Mouse (Mus musculus) CH12.LX (cell line): ENCODE results near the gene Atp2b4. TPM values are rescaled to one million over a fixed set of nuclear protein-coding genes. Genes with fewer than 3 reads are reported as not detected.

Source experiments
- DNase-seq: peaks from one replicate; pipeline ENCODE4 v3.0.0-alpha.2; 2013; ENCODE audit errors: extremely low read depth
- H3K27ac ChIP-seq: 2 replicates; pipeline ENCODE4 v1.5.1; 2012; ENCODE audit warnings: low read depth, mild to moderate bottlenecking, control low read depth, moderate library complexity; ENCODE audit not compliant: insufficient read depth
- H3K27me3 ChIP-seq: replicated peaks from 2 replicates; pipeline ENCODE3; 2012; ENCODE audit warnings: inconsistent platforms
- H3K36me3 ChIP-seq, 2 experiments: replicated peaks in 1 of 2; 2 replicates each; pipeline versions ENCODE3 to v1.6.1; 2012; ENCODE audit warnings: inconsistent platforms in 1 of 2, low read length in 1 of 2, mild to moderate bottlenecking in 1 of 2, mixed read lengths in 1 of 2, moderate library complexity in 1 of 2; ENCODE audit not compliant: control insufficient read depth in 1 of 2, insufficient read depth in 1 of 2
- H3K4me1 ChIP-seq, 2 experiments: 2 replicates each; pipeline ENCODE4 v1.6.1; 2012; ENCODE audit warnings: inconsistent platforms in 1 of 2, moderate library complexity in 1 of 2; ENCODE audit not compliant: insufficient read depth in 2 of 2, control insufficient read depth in 1 of 2
- H3K4me2 ChIP-seq: 2 replicates; pipeline ENCODE4 v1.6.1; 2012; ENCODE audit warnings: low read depth, mild to moderate bottlenecking, control low read depth; ENCODE audit not compliant: poor library complexity, insufficient read depth, severe bottlenecking
- H3K4me3 ChIP-seq, 3 experiments: fragments of 150-350 bp in 1 of 3; sonication (generic) in 1 of 3; replicated peaks in 1 of 3; 2 replicates each; pipeline versions ENCODE3 to v1.5.1; 2011 to 2012; ENCODE audit warnings: low read depth in 2 of 3, low read length in 2 of 3, mild to moderate bottlenecking in 2 of 3, moderate library complexity in 2 of 3, control low read depth in 1 of 3, improper control_type of control experiment in 1 of 3, inconsistent platforms in 1 of 3, mixed read lengths in 1 of 3; ENCODE audit not compliant: poor library complexity in 1 of 3
- H3K79me2 ChIP-seq: replicated peaks from 2 replicates; pipeline ENCODE4 v1.6.1; 2012; ENCODE audit warnings: mild to moderate bottlenecking, moderate library complexity; ENCODE audit not compliant: control insufficient read depth, poor library complexity, insufficient read depth, severe bottlenecking; ENCODE audit errors: extremely low read depth
- H3K9ac ChIP-seq: 2 replicates; pipeline ENCODE4 v1.6.1; 2012; ENCODE audit warnings: low read depth, mild to moderate bottlenecking, control low read depth, moderate library complexity; ENCODE audit not compliant: insufficient read depth
- H3K9me3 ChIP-seq: replicated peaks from 2 replicates; pipeline ENCODE3; 2012; ENCODE audit warnings: low read length, inconsistent platforms, mixed read lengths
- BHLHE40 ChIP-seq: IDR thresholded peaks from 2 replicates; pipeline ENCODE4 v1.6.1; 2011; ENCODE audit warnings: mild to moderate bottlenecking, low read depth, low read length, improper control_type of control experiment
- CHD2 ChIP-seq: IDR thresholded peaks from 2 replicates; pipeline ENCODE4 v1.6.1; 2011; ENCODE audit warnings: low read length, improper control_type of control experiment
- EP300 ChIP-seq: IDR thresholded peaks from 2 replicates; pipeline ENCODE4 v1.6.1; 2011; ENCODE audit warnings: low read length, improper control_type of control experiment
- IRF4 ChIP-seq: IDR thresholded peaks from 2 replicates; pipeline ENCODE4 v1.6.1; 2014; ENCODE audit warnings: low read depth, mild to moderate bottlenecking, inconsistent platforms, low read length, improper control_type of control experiment
- JUN ChIP-seq: IDR thresholded peaks from 2 replicates; pipeline ENCODE4 v1.6.1; 2011; ENCODE audit warnings: low read depth, mild to moderate bottlenecking, low read length, improper control_type of control experiment, moderate library complexity; ENCODE audit not compliant: insufficient read depth
- MAFK ChIP-seq: IDR thresholded peaks from 2 replicates; pipeline ENCODE4 v1.6.1; 2011; ENCODE audit warnings: low read length, improper control_type of control experiment; ENCODE audit not compliant: insufficient replicate concordance
- MEF2A ChIP-seq: IDR thresholded peaks from 2 replicates; pipeline ENCODE4 v1.6.1; 2014; ENCODE audit warnings: low read depth, mild to moderate bottlenecking, inconsistent platforms, low read length, improper control_type of control experiment, borderline replicate concordance
- NELFE ChIP-seq: IDR thresholded peaks from 2 replicates; pipeline ENCODE4 v1.6.1; 2011; ENCODE audit warnings: low read depth, low read length, improper control_type of control experiment
- POLR2A ChIP-seq: IDR thresholded peaks from 2 replicates; pipeline ENCODE4 v1.6.1; 2011; ENCODE audit warnings: low read depth, mild to moderate bottlenecking, improper control_type of control experiment, low read length
- RAD21 ChIP-seq: IDR thresholded peaks from 2 replicates; pipeline ENCODE4 v1.6.1; 2011; ENCODE audit warnings: low read depth, mild to moderate bottlenecking, low read length, improper control_type of control experiment, moderate library complexity
- SIN3A ChIP-seq: IDR thresholded peaks from 2 replicates; pipeline ENCODE4 v1.6.1; 2012; ENCODE audit warnings: low read length, improper control_type of control experiment, inconsistent platforms
- SMC3 ChIP-seq: IDR thresholded peaks from 2 replicates; pipeline ENCODE4 v1.6.1; 2011; ENCODE audit warnings: low read depth, low read length, improper control_type of control experiment
- TBP ChIP-seq: conservative IDR thresholded peaks from 2 replicates; pipeline ENCODE4 v1.6.1; 2011; ENCODE audit warnings: low read depth, low read length, improper control_type of control experiment
- TCF12 ChIP-seq: IDR thresholded peaks from 2 replicates; pipeline ENCODE4 v1.6.1; 2014; ENCODE audit warnings: low read depth, mild to moderate bottlenecking, inconsistent platforms, low read length, improper control_type of control experiment
- USF2 ChIP-seq: conservative IDR thresholded peaks from 2 replicates; pipeline ENCODE4 v1.6.1; 2011; ENCODE audit warnings: low read depth, low read length, improper control_type of control experiment
- ZMIZ1 ChIP-seq: IDR thresholded peaks from 2 replicates; pipeline ENCODE4 v1.6.1; 2012; ENCODE audit warnings: low read depth, mild to moderate bottlenecking, inconsistent platforms, low read length, improper control_type of control experiment
- dilution Hi-C: fragments of 300-500 bp; cut with MboI; formaldehyde crosslinking; loops from 2 replicates; pipeline ENCODE4 v1.14.3; 2020; ENCODE audit warnings: low sequenced_read_pairs; ENCODE audit not compliant: extremely low pct_unique_long_range_greater_than_20kb, extremely low pct_ligation_motif_present
- in situ Hi-C: fragments of 300-500 bp; cut with MboI; formaldehyde crosslinking; loops from 3 replicates; pipeline ENCODE4 v1.14.3; 2019; ENCODE audit warnings: low sequenced_read_pairs, low pct_ligation_motif_present, low pct_unique_long_range_greater_than_20kb, mixed read lengths
- polyA plus RNA-seq: library from polyadenylated mRNA; unstranded; fragments of >175 nt; gene quantifications from 2 replicates; pipeline ENCODE4 v1.2.1, GENCODE M21; 2012; ENCODE audit warnings: low read depth; ENCODE audit not compliant: insufficient read length
- total RNA-seq, 2 experiments: library from RNA; depleted of rRNA; stranded (reverse); fragments of 300-350 nt in 1 of 2; fragments of >200 nt in 1 of 2; gene quantifications; 2 replicates each; pipeline ENCODE4 v1.2.3; 2012 to 2014

The Atp2b4 gene
- total and polyA plus RNA-seq, 3 experiments, result 6.9 to 18.4 (median 17.5) TPM

- TF ChIP-seq ZMIZ1 (no peak; the same call in 1 of the 2 replicates), EP300 (no peak), POLR2A (no peak; the same call in 1 of the 2 replicates), SMC3 (no peak), USF2 (no peak), MEF2A (no peak; the same call in 1 of the 2 replicates), JUN (no peak), CHD2 (no peak), IRF4 (peak; percentile 81)
Measured at GRCm38 (mm10) chr1:133753325-133753724, 47.5 kb downstream of the Atp2b4 start (continued).

DNA sequence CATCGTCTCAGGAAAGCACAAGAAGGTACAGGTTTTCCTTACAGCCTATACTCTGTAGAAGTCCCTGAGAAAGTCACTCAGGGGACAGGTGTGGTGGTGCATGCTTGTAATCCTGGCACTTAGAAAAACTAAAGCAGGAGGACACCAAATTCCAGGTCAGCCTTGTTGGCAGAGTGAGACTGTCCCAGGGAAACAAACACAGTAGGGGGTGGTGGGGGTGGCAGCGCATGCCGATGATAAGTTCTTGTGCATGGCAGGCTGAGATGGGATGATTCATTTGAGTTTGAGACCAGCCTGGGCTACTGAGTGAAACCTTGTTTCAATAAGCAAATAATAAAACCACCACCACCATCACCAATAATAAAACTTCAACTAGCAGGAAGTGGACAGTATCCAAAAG lies 49.2 kb downstream of the Atp2b4 start:
- H3K27ac ChIP-seq, result no peak overlapping the region
- peaks cover 0 to 36% of the 10 kb centered on the region in 2 experiments; a peak in 2 of 4 replicates for H3K4me1 ChIP-seq
- H3K4me3 ChIP-seq, result no peak overlapping the region
- H3K9ac ChIP-seq, result no peak overlapping the region; the same call in 1 of the 2 replicates
- no peak for DNase-seq
- peaks cover 0 to 36% of the 10 kb centered on the region in 2 experiments for H3K36me3 ChIP-seq
- peaks cover 13% of the 10 kb centered on the region for H3K79me2 ChIP-seq
- H3K9me3 ChIP-seq, result no peaks in the 10 kb centered on the region
- in situ Hi-C loops (no loop called here), dilution Hi-C loops (no loop called here)
- TF ChIP-seq SIN3A (no peak), JUN (no peak), RAD21 (no peak), NELFE (no peak), TCF12 (no peak)
- H3K27me3 ChIP-seq, result no peaks in the 10 kb centered on the region
- H3K4me2 ChIP-seq, result peak overlapping the region; percentile 98

- dilution Hi-C loops (no loop called here), in situ Hi-C loops (no loop called here)
- no peaks in the 10 kb centered on the region for H3K9me3 ChIP-seq
- TF ChIP-seq BHLHE40 (no peak), NELFE (no peak), MAFK (no peak), TBP (no peak)
- H3K79me2 ChIP-seq, result peaks cover 13% of the 10 kb centered on the region
- H3K4me2 ChIP-seq, result no peak overlapping the region
- peaks cover 3 to 50% of the 10 kb centered on the region in 2 experiments for H3K4me1 ChIP-seq
- no peak overlapping the region for H3K27ac ChIP-seq
- H3K36me3 ChIP-seq, result peaks cover 0 to 50% of the 10 kb centered on the region in 2 experiments
- no peak overlapping the region for H3K4me3 ChIP-seq
- DNase-seq, result no peak
- H3K27me3 ChIP-seq, result no peaks in the 10 kb centered on the region
- no peak overlapping the region for H3K9ac ChIP-seq
Measured at GRCm38 (mm10) chr1:133749954-133750353, 50.9 kb downstream of the Atp2b4 start.
